Mouse (Mus musculus) lung, embryonic 16.5 days (tissue): Measurements from ENCODE around the gene Gm20481. TPM values are rescaled to one million over a fixed set of nuclear protein-coding genes. Genes with fewer than 3 reads are reported as not detected.
"Not testable (repeated sequence)": the region's sequence is repeated elsewhere in the genome, so short reads cannot be mapped to it uniquely, and the experiment has no call there.

Experiments
- ATAC-seq: fragments of 200-750 bp; cut with Nextera tagmentation; 2 replicates; pipeline ENCODE4 v1.8.0; 2017; ENCODE audit warnings: low read depth, mild to moderate bottlenecking, moderate library complexity
- H3K27ac ChIP-seq: fragments of 300-500 bp; sonication (generic); 2 replicates; pipeline ENCODE4 v1.5.1; 2014; ENCODE audit warnings: mild to moderate bottlenecking, control low read depth, low read length
- H3K27me3 ChIP-seq: fragments of 300-500 bp; sonication (generic); 2 replicates; pipeline ENCODE4 v1.6.1; 2014; ENCODE audit warnings: low read depth, low read length, mixed read lengths; ENCODE audit not compliant: control insufficient read depth, insufficient read depth
- H3K36me3 ChIP-seq: fragments of 300-500 bp; sonication (generic); 2 replicates; pipeline ENCODE4 v1.6.1; 2014; ENCODE audit warnings: low read length; ENCODE audit not compliant: control insufficient read depth, insufficient read depth
- H3K4me1 ChIP-seq: fragments of 300-500 bp; sonication (generic); replicated peaks from 2 replicates; pipeline ENCODE4 v1.6.1; 2014; ENCODE audit warnings: low read length, mixed read lengths; ENCODE audit not compliant: control insufficient read depth, insufficient read depth
- H3K4me2 ChIP-seq: fragments of 300-500 bp; sonication (generic); 2 replicates; pipeline ENCODE4 v1.6.1; 2014; ENCODE audit warnings: low read depth, low read length, control low read depth
- H3K4me3 ChIP-seq: fragments of 300-500 bp; sonication (generic); 2 replicates; pipeline ENCODE4 v1.5.1; 2014; ENCODE audit warnings: mild to moderate bottlenecking, low read length, control low read depth
- H3K9ac ChIP-seq: fragments of 300-500 bp; sonication (generic); 2 replicates; pipeline ENCODE4 v1.6.1; 2014; ENCODE audit warnings: low read length, control low read depth
- H3K9me3 ChIP-seq: fragments of 300-500 bp; sonication (generic); 2 replicates; pipeline ENCODE4 v1.6.1; 2016; ENCODE audit warnings: low read length; ENCODE audit not compliant: control insufficient read depth
- WGBS: fragments of 180-500 bp; shearing (Covaris S2); extraction: QIAGEN DNeasy Blood & Tissue Kit; methylation state at CpG from one replicate; pipeline ENCODE4 v1.1.7; 2014; 5-methylcytosine and 5-hydroxymethylcytosine counted together
- polyA plus RNA-seq: library from polyadenylated mRNA; unstranded; fragments of >200 nt; fragmentation: Nextera tagmentation; extraction: Ambion mirVana; gene quantifications from 2 replicates; pipeline ENCODE4 v1.2.1, GENCODE M21; 2015

The Gm20481 gene
- polyA plus RNA-seq, 1 experiment from 2014 or later = not detected

GRCm38 (mm10) chr17:34998526-34999430, 29.1 kb downstream of the Gm20481 start:
- H3K27ac ChIP-seq = no peak overlapping the region
- no peak for ATAC-seq
- WGBS = 89% methylated on average over 15 of the region's 15 CpGs
- H3K4me3 ChIP-seq = peak overlapping the region; percentile 49
- no peaks in the 10 kb centered on the region for H3K27me3 ChIP-seq
- H3K4me1 ChIP-seq = peaks cover 42% of the 10 kb centered on the region
- H3K9ac ChIP-seq = peak overlapping the region; percentile 72
- H3K9me3 ChIP-seq = no peaks in the 10 kb centered on the region
- H3K36me3 ChIP-seq = peaks cover 8% of the 10 kb centered on the region
- H3K4me2 ChIP-seq = peak overlapping the region; percentile 98

- peak; percentile 35 for ATAC-seq
- Histone ChIP-seq H3K4me1 (peaks cover 42% of the 10 kb centered on the region), H3K9ac (peak overlapping the region; percentile 96), H3K4me3 (peak overlapping the region; percentile 87), H3K36me3 (peaks cover 12% of the 10 kb centered on the region), H3K27ac (peak overlapping the region; percentile 99), H3K4me2 (peak overlapping the region; percentile 98)
- not testable (repeated sequence) for H3K9me3 ChIP-seq, H3K27me3 ChIP-seq
- WGBS = 7% methylated on average over 29 of the region's 32 CpGs
Observed at GRCm38 (mm10) chr17:34999871-35000716, 30.4 kb downstream of the Gm20481 start.

DNA sequence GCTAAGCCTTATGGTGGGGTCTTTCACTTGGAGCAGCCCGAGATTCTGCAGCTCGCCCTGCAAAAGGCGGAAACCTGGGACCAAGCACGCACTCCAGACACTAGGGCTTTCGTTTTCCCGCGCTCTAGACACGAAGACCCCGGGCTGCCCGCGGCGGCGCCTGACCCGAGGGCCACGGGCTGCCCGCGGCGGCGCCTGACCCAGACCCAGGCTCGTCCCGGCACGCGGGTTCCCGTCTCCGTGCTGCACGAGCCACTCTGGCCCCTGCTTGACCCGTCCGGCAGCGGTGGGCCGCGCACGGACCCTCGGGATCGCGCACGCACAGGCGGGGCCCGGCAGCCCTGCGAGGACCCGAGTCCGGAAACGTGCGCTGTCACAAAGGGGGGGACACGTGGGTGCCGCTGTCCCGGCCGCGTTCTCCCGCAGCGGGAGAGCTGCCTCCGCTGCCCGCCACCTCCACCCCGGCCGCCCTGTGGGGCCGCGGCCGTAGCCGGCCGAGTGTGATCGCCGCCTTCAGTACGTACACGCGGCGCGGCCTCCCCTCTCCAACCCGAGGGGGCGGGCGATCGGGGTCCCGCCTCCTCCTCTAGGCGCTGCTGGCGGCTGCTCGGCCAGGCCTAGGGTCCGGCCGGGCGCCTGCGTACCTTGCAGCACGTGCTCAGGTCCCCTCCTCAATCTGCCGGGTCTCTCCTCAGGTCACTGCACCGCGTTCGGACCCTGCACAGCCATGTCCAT, 31.2 kb downstream of the Gm20481 start, which contains the start of gene Vars:
Vars (plus strand) TSS at position 271 of the 735 bp plus-strand sequence.
- Histone ChIP-seq H3K9ac (peak within 1 kb of the TSS; percentile 96), H3K4me2 (peak within 1 kb of the TSS; percentile 98), H3K9me3 (no peaks in the 10 kb centered on the region), H3K4me3 (peak within 1 kb of the TSS; percentile 87), H3K36me3 (peaks cover 18% of the 10 kb centered on the region), H3K27me3 (no peaks in the 10 kb centered on the region), H3K27ac (peak within 1 kb of the TSS; percentile 99), H3K4me1 (peaks cover 42% of the 10 kb centered on the region)
- ATAC-seq = peak; percentile 91
- WGBS = under 1% methylated on average over 73 of the region's 83 CpGs

DNA sequence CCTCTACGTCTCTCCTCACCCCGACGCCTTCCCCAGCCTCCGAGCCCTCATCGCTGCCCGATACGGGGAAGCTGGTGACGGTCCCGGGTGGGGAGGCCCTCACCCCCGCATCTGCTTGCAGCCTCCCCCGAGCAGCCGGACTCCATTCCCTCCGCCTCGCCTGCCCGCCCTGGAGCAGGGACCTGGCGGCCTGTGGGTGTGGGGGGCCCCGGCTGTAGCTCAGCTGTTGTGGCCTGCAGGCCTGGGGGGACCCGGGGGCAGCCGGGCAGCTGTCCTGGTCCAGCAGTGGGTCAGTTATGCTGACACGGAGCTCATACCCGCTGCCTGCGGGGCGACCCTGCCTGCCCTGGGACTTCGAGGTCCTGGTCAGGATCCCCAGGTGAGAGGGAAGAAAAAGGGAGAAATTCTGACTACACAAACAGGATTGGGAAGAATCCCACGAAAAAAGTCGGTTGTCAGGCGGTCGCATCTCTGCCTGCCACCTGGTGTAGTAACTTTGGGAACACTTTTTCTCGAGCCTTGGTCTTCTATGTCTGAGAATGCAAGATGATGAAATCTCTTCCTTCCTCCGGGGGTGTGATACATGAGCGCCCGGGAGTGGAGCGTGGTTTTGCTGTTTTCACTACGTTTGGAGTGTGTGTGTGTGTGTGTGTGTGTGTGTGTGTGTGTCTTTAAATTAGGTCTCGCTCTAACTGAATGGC, 31.9 kb downstream of the Gm20481 start:
- Histone ChIP-seq H3K27ac (peak overlapping the region; percentile 99), H3K27me3 (no peaks in the 10 kb centered on the region), H3K9ac (peak overlapping the region; percentile 96), H3K36me3 (peaks cover 18% of the 10 kb centered on the region), H3K4me1 (peaks cover 41% of the 10 kb centered on the region), H3K9me3 (no peaks in the 10 kb centered on the region), H3K4me2 (peak overlapping the region; percentile 98), H3K4me3 (peak overlapping the region; percentile 87)
- under 1% methylated on average over 34 of the region's 35 CpGs for WGBS
- no peak; the same call in 1 of the 2 replicates for ATAC-seq

GRCm38 (mm10) chr17:35002153-35002865, 32.6 kb downstream of the Gm20481 start:
- Histone ChIP-seq H3K4me2 (peak overlapping the region; percentile 98), H3K36me3 (peaks cover 20% of the 10 kb centered on the region), H3K9me3 (no peaks in the 10 kb centered on the region), H3K4me3 (peak overlapping the region; percentile 87), H3K9ac (peak overlapping the region; percentile 96), H3K4me1 (peaks cover 35% of the 10 kb centered on the region), H3K27ac (peak overlapping the region; percentile 99), H3K27me3 (no peaks in the 10 kb centered on the region)
- 2% methylated on average over 12 of the region's 12 CpGs for WGBS
- no peak for ATAC-seq

DNA sequence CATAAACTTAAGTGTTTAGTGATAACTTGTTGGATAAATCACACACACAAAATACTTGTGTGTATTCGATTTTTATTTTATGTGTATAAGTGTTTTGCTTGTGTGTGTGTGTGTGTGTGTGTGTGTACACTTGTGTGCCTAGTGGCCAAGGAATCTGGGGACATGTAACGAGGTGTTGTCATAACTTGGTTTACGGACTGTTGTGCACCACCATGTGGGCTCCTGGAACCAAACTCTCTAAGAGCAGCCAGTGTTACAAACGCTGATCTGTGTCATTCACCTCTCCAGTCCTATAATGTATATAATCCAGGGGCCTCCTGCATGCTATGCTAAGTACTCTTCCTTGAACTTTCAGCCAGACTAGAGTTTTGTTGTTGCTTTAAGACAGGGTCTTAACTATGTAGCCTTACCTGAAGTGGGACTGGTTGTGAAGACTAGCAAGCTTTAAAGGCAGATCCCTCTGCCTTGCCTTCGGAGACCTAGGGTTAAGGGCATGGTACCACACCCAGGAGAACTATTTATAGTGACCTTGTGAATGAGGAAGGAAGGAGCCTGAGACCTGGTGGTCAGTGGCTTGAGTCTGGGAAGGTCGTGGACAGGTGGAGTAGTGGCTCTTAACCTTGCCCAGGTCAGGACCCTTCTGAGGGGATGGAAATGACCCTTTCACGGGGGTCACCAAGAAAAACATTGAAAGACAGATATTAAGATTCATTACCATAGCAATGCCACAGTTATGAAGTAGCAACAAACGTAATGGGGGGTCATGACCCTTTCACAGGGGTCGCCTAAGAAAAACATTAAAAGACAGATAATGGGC, 33.5 kb downstream of the Gm20481 start:
- no peaks in the 10 kb centered on the region for H3K9me3 ChIP-seq
- H3K4me1 ChIP-seq = peaks cover 26% of the 10 kb centered on the region
- H3K4me3 ChIP-seq = no peak overlapping the region
- H3K4me2 ChIP-seq = peak overlapping the region; percentile 98; the same call in 1 of the 2 replicates
- H3K36me3 ChIP-seq = peaks cover 19% of the 10 kb centered on the region
- H3K9ac ChIP-seq = peak overlapping the region; percentile 96; the same call in 1 of the 2 replicates
- WGBS = 41% methylated on average over 9 of the region's 9 CpGs
- ATAC-seq = no peak
- H3K27ac ChIP-seq = no peak overlapping the region
- H3K27me3 ChIP-seq = no peaks in the 10 kb centered on the region

DNA sequence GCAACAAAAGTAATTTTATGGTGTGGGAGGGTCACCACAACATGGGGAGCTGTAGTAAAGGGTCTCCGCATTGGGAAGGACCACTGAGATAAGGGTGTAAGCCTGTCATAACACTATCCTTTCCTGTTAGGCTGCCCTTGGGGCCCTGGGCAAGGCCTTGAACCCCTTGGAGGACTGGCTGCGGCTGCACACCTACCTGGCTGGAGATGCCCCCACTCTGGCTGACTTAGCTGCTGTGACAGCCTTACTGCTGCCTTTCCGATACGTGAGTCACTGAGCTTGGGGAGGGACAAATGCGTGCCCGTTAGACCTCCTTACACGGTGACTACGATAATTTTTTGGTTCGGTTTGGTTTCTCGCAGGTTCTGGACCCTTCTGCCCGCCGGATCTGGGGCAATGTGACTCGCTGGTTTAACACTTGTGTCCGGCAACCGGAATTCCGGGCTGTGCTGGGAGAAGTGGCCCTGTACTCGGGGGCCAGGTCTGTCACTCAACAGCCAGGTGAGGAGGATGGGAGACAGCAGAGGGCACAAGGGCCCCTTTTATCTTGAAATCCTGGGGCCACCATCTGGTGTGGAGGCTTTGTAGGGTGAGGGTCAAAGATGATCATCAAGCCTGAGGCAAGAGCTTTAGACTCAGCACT, 34.5 kb downstream of the Gm20481 start:
- H3K27ac ChIP-seq = no peak overlapping the region
- no peaks in the 10 kb centered on the region for H3K9me3 ChIP-seq
- no peak for ATAC-seq
- H3K27me3 ChIP-seq = no peaks in the 10 kb centered on the region
- no peak overlapping the region for H3K4me2 ChIP-seq
- WGBS = 92% methylated on average over 17 of the region's 17 CpGs
- H3K4me3 ChIP-seq = no peak overlapping the region
- no peak overlapping the region for H3K9ac ChIP-seq
- H3K4me1 ChIP-seq = peaks cover 16% of the 10 kb centered on the region
- H3K36me3 ChIP-seq = peaks cover 20% of the 10 kb centered on the region
